Mouse (Mus musculus) kidney, embryonic 14.5 days (tissue): ENCODE results near the gene Lsm14a. TPM values are rescaled to one million over a fixed set of nuclear protein-coding genes. Genes with fewer than 3 reads are reported as not detected.

Source experiments
- ATAC-seq: fragments of 200-750 bp; cut with Nextera tagmentation; 2 replicates; pipeline ENCODE4 v1.8.0; 2017; ENCODE audit warnings: moderate number of reproducible peaks, mild to moderate bottlenecking, moderate TSS enrichment, moderate library complexity; ENCODE audit not compliant: low FRiP score, low TSS enrichment
- H3K27ac ChIP-seq: fragments of 300-500 bp; sonication (generic); 2 replicates; pipeline ENCODE4 v1.5.1; 2014; ENCODE audit warnings: low read depth, mild to moderate bottlenecking, low read length, moderate library complexity, mixed read lengths
- H3K27me3 ChIP-seq: fragments of 300-500 bp; sonication (generic); 2 replicates; pipeline ENCODE4 v1.6.1; 2014; ENCODE audit warnings: mild to moderate bottlenecking, low read length; ENCODE audit not compliant: control insufficient read depth, insufficient read depth
- H3K36me3 ChIP-seq: fragments of 300-500 bp; sonication (generic); 2 replicates; pipeline ENCODE4 v1.6.1; 2014; ENCODE audit warnings: low read length, mixed read lengths; ENCODE audit not compliant: control insufficient read depth, insufficient read depth
- H3K4me1 ChIP-seq: fragments of 300-500 bp; sonication (generic); 2 replicates; pipeline ENCODE4 v1.6.1; 2014; ENCODE audit warnings: low read length, mixed read lengths; ENCODE audit not compliant: control insufficient read depth, insufficient read depth
- H3K4me2 ChIP-seq: fragments of 300-500 bp; sonication (generic); replicated peaks from 2 replicates; pipeline ENCODE4 v1.6.1; 2014; ENCODE audit warnings: low read depth, mild to moderate bottlenecking, low read length
- H3K4me3 ChIP-seq: fragments of 300-500 bp; sonication (generic); 2 replicates; pipeline ENCODE4 v1.5.1; 2014; ENCODE audit warnings: mild to moderate bottlenecking, low read length
- H3K9ac ChIP-seq: fragments of 300-500 bp; sonication (generic); 2 replicates; pipeline ENCODE4 v1.6.1; 2014; ENCODE audit warnings: low read depth, mild to moderate bottlenecking, low read length, moderate library complexity
- H3K9me3 ChIP-seq: fragments of 300-500 bp; sonication (generic); 2 replicates; pipeline ENCODE4 v1.6.1; 2016; ENCODE audit warnings: low read length; ENCODE audit not compliant: control insufficient read depth
- WGBS: fragments of 180-500 bp; shearing (Covaris S2); extraction: QIAGEN DNeasy Blood & Tissue Kit; methylation state at CpG from one replicate; pipeline ENCODE4 v1.1.7; 2014; 5-methylcytosine and 5-hydroxymethylcytosine counted together
- polyA plus RNA-seq: library from polyadenylated mRNA; unstranded; fragments of >200 nt; fragmentation: Nextera tagmentation; extraction: Ambion mirVana; gene quantifications from 2 replicates; pipeline ENCODE4 v1.2.1, GENCODE M21; 2014

The Lsm14a gene
- polyA plus RNA-seq, 1 experiment from 2014 or later, result 59.4 TPM

- H3K4me2 ChIP-seq, result peak within 1 kb of the TSS; percentile 65
- peak within 1 kb of the TSS; percentile 85 for H3K27ac ChIP-seq
- ATAC-seq, result peak; percentile 94
- no peaks in the 10 kb centered on the region for H3K9me3 ChIP-seq
- no peaks in the 10 kb centered on the region for H3K36me3 ChIP-seq
- peak within 1 kb of the TSS; percentile 94 for H3K9ac ChIP-seq
- H3K4me3 ChIP-seq, result peak within 1 kb of the TSS; percentile 92
- no peaks in the 10 kb centered on the region for H3K27me3 ChIP-seq
- H3K4me1 ChIP-seq, result no peaks in the 10 kb centered on the region
- WGBS, result under 1% methylated on average over 35 of the region's 41 CpGs
These were observed 79.7 kb downstream of the Lsm14a start, which contains the start of gene 4931406P16Rik for GRCm38 (mm10) chr7:34313443-34313875. Gene 4931406P16Rik, minus strand, starts transcription at chr7:34313551.

- H3K27me3 ChIP-seq, result no peaks in the 10 kb centered on the region
- 0% methylated on average over 28 of the region's 73 CpGs for WGBS
- no peaks in the 10 kb centered on the region for H3K9me3 ChIP-seq
- peak overlapping the region; percentile 92 for H3K4me3 ChIP-seq
- no peaks in the 10 kb centered on the region for H3K36me3 ChIP-seq
- peak; percentile 86 for ATAC-seq
- H3K4me1 ChIP-seq, result no peaks in the 10 kb centered on the region
- peak overlapping the region; percentile 94 for H3K9ac ChIP-seq
- H3K27ac ChIP-seq, result peak overlapping the region; percentile 85
- H3K4me2 ChIP-seq, result peak overlapping the region; percentile 65
These were observed 80.2 kb downstream of the Lsm14a start for GRCm38 (mm10) chr7:34312786-34313442.

GRCm38 (mm10) chr7:34309186-34309764, 83.8 kb downstream of the Lsm14a start:
- Histone ChIP-seq H3K9me3 (no peaks in the 10 kb centered on the region), H3K36me3 (no peaks in the 10 kb centered on the region), H3K9ac (no peak overlapping the region), H3K27ac (peak overlapping the region; percentile 14; the same call in 1 of the 2 replicates), H3K4me3 (no peak overlapping the region), H3K4me1 (no peaks in the 10 kb centered on the region), H3K4me2 (no peak overlapping the region), H3K27me3 (no peaks in the 10 kb centered on the region)
- ATAC-seq, result no peak
- 74% methylated on average over 5 of the region's 5 CpGs for WGBS

- WGBS, result 77% methylated on average over 5 of the region's 5 CpGs
- Histone ChIP-seq H3K9me3 (no peaks in the 10 kb centered on the region), H3K27me3 (no peaks in the 10 kb centered on the region), H3K4me2 (no peak overlapping the region), H3K9ac (no peak overlapping the region), H3K4me1 (no peaks in the 10 kb centered on the region), H3K4me3 (no peak overlapping the region), H3K36me3 (no peaks in the 10 kb centered on the region), H3K27ac (no peak overlapping the region)
- no peak for ATAC-seq
These were observed 84.5 kb downstream of the Lsm14a start for GRCm38 (mm10) chr7:34308586-34308985.

- H3K9me3 ChIP-seq, result no peaks in the 10 kb centered on the region
- no peaks in the 10 kb centered on the region for H3K36me3 ChIP-seq
- no peak overlapping the region for H3K4me3 ChIP-seq
- no peak overlapping the region for H3K27ac ChIP-seq
- no peak overlapping the region for H3K9ac ChIP-seq
- ATAC-seq, result no peak
- H3K27me3 ChIP-seq, result no peaks in the 10 kb centered on the region
- 53% methylated on average over 4 of the region's 4 CpGs for WGBS
- H3K4me2 ChIP-seq, result no peak overlapping the region
- H3K4me1 ChIP-seq, result 0 out of 2 replicates have a peak, but pooled peaks cover 6% of the 10 kb centered on the region
These were observed 87.7 kb downstream of the Lsm14a start for GRCm38 (mm10) chr7:34305454-34305853.

GRCm38 (mm10) chr7:34302651-34303050, 90.5 kb downstream of the Lsm14a start:
- no peak for ATAC-seq
- Histone ChIP-seq H3K9me3 (no peaks in the 10 kb centered on the region), H3K4me2 (no peak overlapping the region), H3K4me1 (0 out of 2 replicates have a peak, but pooled peaks cover 10% of the 10 kb centered on the region), H3K36me3 (no peaks in the 10 kb centered on the region), H3K4me3 (no peak overlapping the region), H3K27me3 (no peaks in the 10 kb centered on the region), H3K9ac (no peak overlapping the region), H3K27ac (peak overlapping the region; percentile 77; the same call in 1 of the 2 replicates)
- 77% methylated on average over 1 of the region's 1 CpGs for WGBS

GRCm38 (mm10) chr7:34301952-34302351, 91.2 kb downstream of the Lsm14a start:
- 62% methylated on average over 3 of the region's 3 CpGs for WGBS
- Histone ChIP-seq H3K27ac (peak overlapping the region; percentile 77; the same call in 1 of the 2 replicates), H3K9me3 (no peaks in the 10 kb centered on the region), H3K4me3 (no peak overlapping the region), H3K4me2 (no peak overlapping the region), H3K27me3 (no peaks in the 10 kb centered on the region), H3K36me3 (no peaks in the 10 kb centered on the region), H3K4me1 (0 out of 2 replicates have a peak, but pooled peaks cover 10% of the 10 kb centered on the region), H3K9ac (no peak overlapping the region)
- no peak for ATAC-seq

- Histone ChIP-seq H3K27me3 (no peaks in the 10 kb centered on the region), H3K4me1 (0 out of 2 replicates have a peak, but pooled peaks cover 10% of the 10 kb centered on the region), H3K4me3 (no peak overlapping the region), H3K27ac (no peak overlapping the region), H3K9me3 (no peaks in the 10 kb centered on the region), H3K9ac (no peak overlapping the region), H3K36me3 (peaks cover 7% of the 10 kb centered on the region; the same call in 1 of the 2 replicates), H3K4me2 (no peak overlapping the region)
- WGBS, result 86% methylated on average over 2 of the region's 2 CpGs
- no peak for ATAC-seq
These were observed 94.3 kb downstream of the Lsm14a start for GRCm38 (mm10) chr7:34298818-34299217.

- Histone ChIP-seq H3K4me1 (0 out of 2 replicates have a peak, but pooled peaks cover 4% of the 10 kb centered on the region), H3K4me2 (no peak overlapping the region), H3K27ac (no peak overlapping the region), H3K27me3 (no peaks in the 10 kb centered on the region), H3K36me3 (peaks cover 7% of the 10 kb centered on the region; the same call in 1 of the 2 replicates), H3K9me3 (no peaks in the 10 kb centered on the region), H3K4me3 (no peak overlapping the region), H3K9ac (no peak overlapping the region)
- ATAC-seq, result no peak
- WGBS, result 94% methylated on average over 3 of the region's 3 CpGs
These were observed 97.0 kb downstream of the Lsm14a start for GRCm38 (mm10) chr7:34296124-34296523.
